Mouse (Mus musculus) kidney, embryonic 15.5 days (tissue): Measurements from ENCODE around the gene Zfp651. TPM values are rescaled to one million over a fixed set of nuclear protein-coding genes. Genes with fewer than 3 reads are reported as not detected.

ENCODE experiments used
- ATAC-seq: fragments of 200-750 bp; cut with Nextera tagmentation; replicated peaks from 2 replicates; pipeline ENCODE4 v1.8.0; 2017; ENCODE audit warnings: moderate TSS enrichment; ENCODE audit not compliant: low FRiP score
- H3K27ac ChIP-seq: fragments of 300-500 bp; sonication (generic); 2 replicates; pipeline ENCODE4 v1.5.1; 2015; ENCODE audit warnings: mild to moderate bottlenecking, inconsistent platforms
- H3K27me3 ChIP-seq: fragments of 300-500 bp; sonication (generic); 2 replicates; pipeline ENCODE4 v1.6.1; 2015; ENCODE audit warnings: inconsistent platforms
- H3K36me3 ChIP-seq: fragments of 300-500 bp; sonication (generic); 2 replicates; pipeline ENCODE4 v1.6.1; 2015; ENCODE audit warnings: inconsistent platforms
- H3K4me1 ChIP-seq: fragments of 300-500 bp; sonication (generic); 2 replicates; pipeline ENCODE4 v1.6.1; 2015; ENCODE audit warnings: inconsistent platforms
- H3K4me2 ChIP-seq: fragments of 300-500 bp; sonication (generic); 2 replicates; pipeline ENCODE4 v1.6.1; 2015; ENCODE audit warnings: moderate library complexity, mild to moderate bottlenecking, inconsistent platforms
- H3K4me3 ChIP-seq: fragments of 300-500 bp; sonication (generic); replicated peaks from 2 replicates; pipeline ENCODE4 v1.5.1; 2015; ENCODE audit warnings: mild to moderate bottlenecking, inconsistent platforms
- H3K9ac ChIP-seq: fragments of 300-500 bp; sonication (generic); 2 replicates; pipeline ENCODE4 v1.6.1; 2015; ENCODE audit warnings: mild to moderate bottlenecking, inconsistent platforms
- H3K9me3 ChIP-seq: fragments of 300-500 bp; sonication (generic); replicated peaks from 2 replicates; pipeline ENCODE4 v1.6.1; 2016; ENCODE audit warnings: inconsistent platforms
- WGBS: fragments of 180-500 bp; shearing (Covaris S2); methylation state at CpG from one replicate; pipeline ENCODE4 v1.1.7; 2015; ENCODE audit warnings: mixed read lengths; 5-methylcytosine and 5-hydroxymethylcytosine counted together
- polyA plus RNA-seq: library from polyadenylated mRNA; unstranded; fragments of >200 nt; fragmentation: Nextera tagmentation; extraction: Ambion mirVana; gene quantifications from 2 replicates; pipeline ENCODE4 v1.2.1, GENCODE M21; 2015

Zfp651 gene
- polyA plus RNA-seq, 1 experiment from 2014 or later, result 15.3 TPM

DNA sequence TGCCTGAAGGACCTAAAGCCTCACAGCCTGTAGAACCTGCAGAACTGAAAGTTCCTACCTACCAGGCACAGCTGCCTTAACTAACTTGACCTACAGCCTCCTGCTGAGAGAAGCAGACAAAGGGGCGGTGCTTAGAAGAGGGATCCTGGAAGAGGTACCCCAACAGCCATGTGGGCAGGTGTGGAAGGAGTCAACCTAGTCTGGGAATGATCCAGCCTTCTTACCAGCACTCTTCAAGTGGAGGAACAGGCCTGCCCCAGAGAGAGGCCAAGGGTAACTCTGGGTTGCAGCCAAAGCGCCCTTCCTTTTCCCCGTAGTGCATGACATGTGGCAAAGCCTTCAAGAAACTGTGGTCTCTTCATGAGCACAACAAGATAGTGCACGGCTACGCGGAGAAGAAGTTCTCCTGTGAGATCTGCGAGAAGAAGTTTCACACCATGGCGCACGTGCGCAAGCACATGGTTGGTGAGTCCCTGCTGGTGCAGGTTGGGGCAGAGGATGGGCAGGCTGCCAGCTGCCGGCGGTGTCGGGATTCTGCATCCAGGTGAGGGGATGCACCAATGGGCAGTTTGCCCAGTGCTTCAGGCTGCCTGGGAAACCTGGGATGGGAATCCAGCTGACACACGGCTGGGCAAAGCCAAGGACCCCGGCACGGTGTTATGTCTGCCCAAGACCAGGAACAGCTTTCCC, 6.2 kb downstream of the Zfp651 start:
- peaks cover 63% of the 10 kb centered on the region for H3K36me3 ChIP-seq

DNA sequence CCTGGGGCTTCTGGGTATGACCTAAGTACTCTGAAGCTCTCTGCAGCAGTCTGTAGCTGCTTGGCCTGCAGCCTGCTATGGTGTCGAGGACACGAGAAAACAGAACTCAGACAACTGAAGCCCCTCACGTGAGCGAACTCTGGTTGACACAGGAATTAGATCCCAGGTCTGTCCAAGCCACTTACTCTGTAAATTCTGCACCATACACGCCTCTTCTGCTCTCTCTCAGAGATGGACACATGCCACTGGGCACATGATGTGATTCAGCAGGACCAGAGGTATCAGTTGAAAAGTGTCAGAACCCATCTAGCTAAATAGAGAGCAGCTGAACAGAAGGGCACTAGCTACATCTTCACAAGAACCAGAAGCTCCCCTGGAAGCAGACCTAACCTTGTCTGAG, 13.3 kb downstream of the Zfp651 start:
- peaks cover 14% of the 10 kb centered on the region for H3K36me3 ChIP-seq
- peaks cover 3% of the 10 kb centered on the region; the same call in 1 of the 2 replicates for H3K4me1 ChIP-seq
- H3K27ac ChIP-seq, result no peak overlapping the region
- H3K27me3 ChIP-seq, result peaks cover 21% of the 10 kb centered on the region
- no peak overlapping the region for H3K4me3 ChIP-seq
- no peak overlapping the region for H3K9ac ChIP-seq
- no peak for ATAC-seq
- no peak overlapping the region for H3K4me2 ChIP-seq
- 49% methylated on average over 5 of the region's 5 CpGs for WGBS
- H3K9me3 ChIP-seq, result no peaks in the 10 kb centered on the region

More for the DNA sequence above, 6.2 kb downstream of the Zfp651 start:
- Histone ChIP-seq H3K4me3 (no peak overlapping the region), H3K4me2 (no peak overlapping the region), H3K9me3 (no peaks in the 10 kb centered on the region), H3K27ac (no peak overlapping the region), H3K4me1 (peaks cover 18% of the 10 kb centered on the region), H3K27me3 (no peaks in the 10 kb centered on the region), H3K9ac (no peak overlapping the region)
- 90% methylated on average over 16 of the region's 16 CpGs for WGBS
- ATAC-seq, result no peak

DNA sequence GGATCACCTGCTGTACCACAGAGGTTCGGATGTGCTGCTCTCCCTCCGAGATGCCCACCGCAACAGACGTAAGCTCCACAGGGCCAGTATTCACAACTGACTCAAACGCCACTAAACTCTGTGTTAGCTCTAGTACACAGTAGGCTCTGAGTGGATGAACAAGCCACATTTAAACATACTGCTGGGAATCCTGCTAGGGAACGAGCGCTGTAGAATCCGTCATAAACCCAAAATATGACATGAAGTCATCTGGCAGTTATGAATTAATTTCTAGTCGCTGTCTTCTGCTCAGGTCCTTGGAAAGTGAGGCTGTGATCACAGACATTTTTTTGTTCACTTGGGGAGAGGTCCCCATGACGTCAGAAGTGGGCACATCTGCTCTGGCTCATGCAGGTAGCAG, 16.8 kb downstream of the Zfp651 start:
- no peak for ATAC-seq
- H3K27me3 ChIP-seq, result peaks cover 52% of the 10 kb centered on the region
- H3K9me3 ChIP-seq, result no peaks in the 10 kb centered on the region
- H3K4me3 ChIP-seq, result no peak overlapping the region
- no peaks in the 10 kb centered on the region for H3K36me3 ChIP-seq
- peaks cover 11% of the 10 kb centered on the region for H3K4me1 ChIP-seq
- WGBS, result 81% methylated on average over 10 of the region's 10 CpGs
- no peak overlapping the region for H3K27ac ChIP-seq
- no peak overlapping the region for H3K4me2 ChIP-seq
- H3K9ac ChIP-seq, result no peak overlapping the region

DNA sequence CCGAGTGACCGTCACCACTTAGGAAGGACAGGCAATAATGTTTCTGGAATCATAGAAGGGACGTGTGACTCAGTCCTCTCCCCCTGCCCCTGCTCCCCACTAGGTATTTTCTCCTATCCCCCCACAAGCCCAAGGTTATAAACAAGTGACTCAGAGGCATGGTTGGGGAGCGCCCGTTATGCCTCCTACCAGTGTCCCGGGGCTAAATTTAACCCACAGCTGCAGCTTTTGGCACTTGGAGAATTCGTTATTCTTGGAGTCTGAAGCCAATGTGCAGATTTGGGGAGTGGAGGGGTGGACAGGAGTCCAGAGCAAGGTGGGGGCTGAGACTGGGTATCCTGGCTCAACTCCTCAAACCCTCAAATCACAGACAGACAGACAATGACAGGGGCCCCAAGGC, 17.4 kb downstream of the Zfp651 start:
- Histone ChIP-seq H3K27ac (no peak overlapping the region), H3K4me2 (no peak overlapping the region), H3K27me3 (peaks cover 52% of the 10 kb centered on the region), H3K4me1 (peaks cover 10% of the 10 kb centered on the region), H3K9ac (no peak overlapping the region), H3K36me3 (no peaks in the 10 kb centered on the region), H3K9me3 (no peaks in the 10 kb centered on the region), H3K4me3 (no peak overlapping the region)
- no peak for ATAC-seq
- WGBS, result 83% methylated on average over 7 of the region's 7 CpGs

DNA sequence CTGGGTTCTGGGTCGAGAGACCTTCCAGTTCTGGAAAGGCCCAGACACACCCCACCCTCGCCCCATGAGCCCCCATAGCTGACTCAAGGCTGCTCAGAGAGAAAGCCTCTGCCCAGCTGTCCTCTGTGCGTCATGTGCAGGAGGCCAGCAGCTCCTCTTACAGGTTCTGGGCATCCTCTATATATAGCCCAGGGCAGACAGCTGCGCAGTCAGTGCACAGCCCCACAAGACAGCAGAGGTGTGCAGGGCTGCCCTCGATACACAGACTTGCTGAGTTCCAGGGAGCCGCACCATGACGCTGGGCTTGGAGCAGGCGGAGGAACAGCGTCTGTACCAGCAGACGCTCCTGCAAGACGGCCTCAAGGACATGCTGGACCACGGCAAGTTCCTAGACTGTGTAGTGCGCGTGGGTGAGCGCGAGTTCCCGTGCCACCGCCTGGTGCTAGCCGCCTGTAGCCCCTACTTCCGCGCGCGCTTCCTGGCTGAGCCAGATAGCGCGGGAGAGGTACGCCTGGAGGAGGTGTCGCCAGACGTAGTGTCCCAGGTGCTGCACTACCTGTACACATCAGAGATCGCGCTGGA, 18.4 kb downstream of the Zfp651 start, which contains the start of gene Klhl40:
Gene Klhl40 (plus strand): TSS at position 124 of the 582 bp plus-strand sequence.
- peaks cover 10% of the 10 kb centered on the region for H3K4me1 ChIP-seq
- ATAC-seq, result peak; percentile 50; the same call in 1 of the 2 replicates
- peak within 1 kb of the TSS; percentile 36 for H3K4me3 ChIP-seq
- H3K9me3 ChIP-seq, result no peaks in the 10 kb centered on the region
- no peaks in the 10 kb centered on the region for H3K36me3 ChIP-seq
- WGBS, result 18% methylated on average over 30 of the region's 30 CpGs
- H3K27me3 ChIP-seq, result peaks cover 52% of the 10 kb centered on the region
- H3K4me2 ChIP-seq, result peak within 1 kb of the TSS; percentile 64
- H3K9ac ChIP-seq, result no peak within 1 kb of the TSS
- no peak within 1 kb of the TSS for H3K27ac ChIP-seq

DNA sequence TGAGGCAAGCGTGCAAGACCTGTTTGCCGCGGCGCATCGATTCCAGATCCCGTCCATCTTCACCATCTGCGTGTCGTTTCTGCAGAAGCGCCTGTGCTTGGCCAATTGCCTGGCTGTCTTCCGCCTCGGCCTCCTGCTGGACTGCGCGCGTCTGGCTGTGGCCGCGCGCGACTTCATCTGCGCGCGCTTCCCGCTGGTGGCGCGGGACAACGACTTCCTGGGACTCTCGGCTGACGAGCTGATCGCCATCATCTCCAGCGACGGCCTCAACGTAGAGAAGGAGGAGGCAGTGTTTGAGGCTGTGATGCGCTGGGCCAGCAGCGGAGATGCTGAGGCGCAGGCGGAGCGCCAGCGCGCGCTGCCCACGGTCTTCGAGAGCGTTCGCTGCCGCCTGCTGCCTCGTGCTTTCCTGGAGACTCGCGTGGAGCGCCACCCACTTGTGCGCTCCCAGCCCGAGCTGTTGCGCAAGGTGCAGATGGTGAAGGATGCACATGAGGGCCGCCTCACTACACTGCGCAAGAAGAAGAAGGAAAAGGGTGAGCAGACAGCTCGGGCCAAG, 19.0 kb downstream of the Zfp651 start:
- peaks cover 52% of the 10 kb centered on the region for H3K27me3 ChIP-seq
- H3K4me3 ChIP-seq, result peak overlapping the region; percentile 36
- 16% methylated on average over 54 of the region's 54 CpGs for WGBS
- H3K4me1 ChIP-seq, result peaks cover 10% of the 10 kb centered on the region
- H3K27ac ChIP-seq, result no peak overlapping the region
- peak overlapping the region; percentile 64 for H3K4me2 ChIP-seq
- ATAC-seq, result no peak
- H3K36me3 ChIP-seq, result no peaks in the 10 kb centered on the region
- H3K9me3 ChIP-seq, result no peaks in the 10 kb centered on the region
- H3K9ac ChIP-seq, result no peak overlapping the region

DNA sequence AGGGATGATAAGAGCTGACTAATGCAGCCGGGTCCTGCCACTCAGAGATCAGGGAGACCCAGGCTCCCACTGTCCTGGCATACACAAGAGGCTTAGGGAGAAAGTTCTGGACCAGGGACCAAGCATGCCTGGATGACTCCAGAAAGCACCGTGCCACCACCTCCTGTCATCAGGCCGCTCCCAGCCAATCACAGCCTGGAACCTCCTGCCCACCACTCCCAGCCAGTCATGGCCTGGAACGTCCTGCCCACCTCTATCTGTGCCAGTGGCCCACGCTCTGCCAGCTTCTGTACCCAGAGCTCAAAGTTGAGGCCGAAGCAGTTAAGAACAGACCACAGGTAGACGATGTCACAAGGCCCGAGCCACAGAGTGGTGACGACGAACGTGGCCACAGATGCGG, 25.7 kb downstream of the Zfp651 start:
- H3K27me3 ChIP-seq, result peaks cover 7% of the 10 kb centered on the region
- ATAC-seq, result no peak
- H3K4me3 ChIP-seq, result no peak overlapping the region
- no peak overlapping the region for H3K9ac ChIP-seq
- no peaks in the 10 kb centered on the region for H3K36me3 ChIP-seq
- H3K4me1 ChIP-seq, result no peaks in the 10 kb centered on the region
- WGBS, result 88% methylated on average over 12 of the region's 12 CpGs
- no peak overlapping the region for H3K27ac ChIP-seq
- H3K9me3 ChIP-seq, result no peaks in the 10 kb centered on the region
- H3K4me2 ChIP-seq, result no peak overlapping the region

DNA sequence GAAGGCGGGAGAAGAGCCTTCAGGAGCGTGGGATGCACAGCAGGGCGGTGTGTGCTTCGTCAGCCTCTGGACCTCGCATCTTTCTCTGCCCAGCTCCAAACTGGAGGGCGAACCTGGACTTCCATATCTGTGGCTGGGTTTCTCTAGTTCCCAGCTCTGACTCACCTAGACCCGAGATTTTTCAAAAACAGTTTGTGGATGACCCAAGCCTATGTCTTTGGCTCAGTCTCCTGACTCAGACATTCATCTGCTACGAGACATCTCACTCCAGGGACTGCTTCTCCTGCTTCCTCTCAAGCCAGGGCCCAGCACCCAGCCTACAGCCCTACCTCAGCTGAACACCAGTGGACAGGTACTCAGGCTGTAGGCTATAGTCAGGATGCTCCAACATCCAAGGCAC, 26.1 kb downstream of the Zfp651 start:
- WGBS, result 84% methylated on average over 8 of the region's 8 CpGs

DNA sequence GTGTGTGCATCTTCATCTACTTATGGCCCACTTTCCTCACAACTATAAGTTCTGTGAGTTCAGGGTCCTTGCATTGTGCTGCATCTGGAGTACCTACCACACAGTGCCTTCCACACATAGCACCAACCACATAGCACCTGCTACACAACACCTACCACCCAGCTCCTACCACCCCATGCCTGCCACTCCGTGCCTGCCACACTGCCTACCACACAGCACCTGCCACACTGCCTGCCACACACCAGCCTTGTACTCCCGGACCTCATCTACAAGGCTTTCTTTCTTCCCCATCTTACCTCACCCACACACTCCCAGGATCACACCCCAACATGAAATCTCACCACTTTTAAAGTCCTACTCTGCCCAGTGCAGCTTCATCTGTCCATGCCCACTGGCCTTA, 27.2 kb downstream of the Zfp651 start:
- 90% methylated on average over 2 of the region's 2 CpGs for WGBS
- H3K4me3 ChIP-seq, result no peak overlapping the region
- H3K4me1 ChIP-seq, result peaks cover 1% of the 10 kb centered on the region
- H3K9ac ChIP-seq, result no peak overlapping the region
- H3K9me3 ChIP-seq, result no peaks in the 10 kb centered on the region
- H3K4me2 ChIP-seq, result no peak overlapping the region
- H3K36me3 ChIP-seq, result no peaks in the 10 kb centered on the region
- H3K27me3 ChIP-seq, result no peaks in the 10 kb centered on the region
- no peak overlapping the region for H3K27ac ChIP-seq
- ATAC-seq, result no peak

More for the DNA sequence above, 26.1 kb downstream of the Zfp651 start:
- no peak overlapping the region for H3K27ac ChIP-seq
- ATAC-seq, result no peak
- H3K4me1 ChIP-seq, result no peaks in the 10 kb centered on the region
- H3K4me3 ChIP-seq, result no peak overlapping the region
- 0 out of 2 replicates have a peak, but pooled peaks cover 3% of the 10 kb centered on the region for H3K27me3 ChIP-seq
- H3K9me3 ChIP-seq, result no peaks in the 10 kb centered on the region
- no peaks in the 10 kb centered on the region for H3K36me3 ChIP-seq
- no peak overlapping the region for H3K9ac ChIP-seq
- H3K4me2 ChIP-seq, result no peak overlapping the region

DNA sequence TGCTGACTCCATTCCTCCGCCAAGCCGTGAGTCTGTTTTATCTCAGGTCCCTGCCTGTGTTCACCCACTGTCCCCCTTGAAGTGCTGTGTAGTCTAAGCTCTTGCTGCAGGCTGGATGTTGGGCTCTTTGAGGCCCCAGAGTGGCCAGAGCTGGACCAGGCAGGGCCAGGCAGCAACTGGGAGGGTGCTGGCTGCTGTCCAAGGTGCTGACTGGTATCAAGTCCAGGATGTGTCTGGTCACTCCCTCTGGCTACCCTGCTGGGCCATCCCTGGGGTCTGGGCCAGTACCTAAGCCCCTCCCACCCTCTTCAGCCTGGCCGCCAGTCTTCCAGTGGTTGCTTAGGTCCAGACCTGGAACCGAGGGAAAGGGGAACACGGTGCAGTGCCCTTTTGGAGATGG, 32.1 kb downstream of the Zfp651 start:
- Histone ChIP-seq H3K27ac (no peak overlapping the region), H3K9ac (no peak overlapping the region), H3K4me3 (no peak overlapping the region), H3K4me1 (peaks cover 16% of the 10 kb centered on the region), H3K27me3 (no peaks in the 10 kb centered on the region; the same call in 1 of the 2 replicates), H3K9me3 (no peaks in the 10 kb centered on the region), H3K36me3 (no peaks in the 10 kb centered on the region), H3K4me2 (no peak overlapping the region)
- peak; percentile 65 for ATAC-seq
- WGBS, result 8% methylated on average over 5 of the region's 5 CpGs

DNA sequence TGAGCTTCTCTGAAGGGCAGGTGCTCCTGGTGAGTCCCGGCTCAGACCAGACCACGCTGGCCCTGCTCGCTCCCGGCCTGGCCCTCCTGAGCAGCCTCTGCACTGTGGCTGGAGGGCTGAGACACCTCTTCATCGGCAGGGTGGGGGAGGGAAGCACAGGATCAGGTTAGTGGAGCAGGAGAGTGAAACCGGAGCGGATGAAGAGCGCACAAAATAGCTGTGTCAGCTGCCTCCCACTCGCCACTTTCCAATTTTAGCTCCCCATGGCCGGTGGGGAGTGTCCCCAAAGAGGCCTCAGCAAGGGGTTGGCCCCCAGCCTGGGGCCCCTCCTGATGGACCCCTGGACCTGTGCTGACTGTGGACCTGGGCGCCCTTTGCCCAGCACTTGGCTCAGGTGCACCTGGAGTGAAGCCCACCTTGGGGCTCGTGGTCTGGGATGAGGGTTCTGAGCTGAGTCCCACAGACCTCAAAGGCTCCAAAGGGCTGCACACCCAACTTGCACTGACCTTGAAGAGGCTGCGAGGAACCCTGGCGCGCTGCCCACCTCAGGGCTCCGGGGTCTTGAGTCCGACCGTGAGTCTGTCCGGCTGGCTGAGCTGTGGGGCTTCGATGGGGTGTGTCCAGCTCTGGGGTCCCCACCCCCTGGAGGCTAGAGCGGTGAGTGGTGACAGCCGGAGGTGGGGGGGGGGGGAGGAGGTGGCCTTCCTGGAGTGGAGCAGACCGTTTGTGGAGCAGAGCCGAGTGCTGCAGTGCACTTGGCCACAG, 32.8 kb downstream of the Zfp651 start, which contains the start of gene Hhatl:
Gene Hhatl (minus strand): TSS at position 751 of the 765 bp plus-strand sequence.
- Histone ChIP-seq H3K4me1 (peaks cover 16% of the 10 kb centered on the region), H3K27ac (no peak within 1 kb of the TSS), H3K9ac (no peak within 1 kb of the TSS), H3K9me3 (no peaks in the 10 kb centered on the region), H3K4me2 (no peak within 1 kb of the TSS), H3K4me3 (no peak within 1 kb of the TSS), H3K36me3 (no peaks in the 10 kb centered on the region), H3K27me3 (peaks cover 1% of the 10 kb centered on the region; the same call in 1 of the 2 replicates)
- 30% methylated on average over 24 of the region's 24 CpGs for WGBS
- ATAC-seq, result peak; percentile 22
